Mouse (Mus musculus) olfactory bulb, adult 2 months (tissue): ENCODE data around the gene Zmiz1.

ENCODE experiments used
- CTCF ChIP-seq: fragments of 200-500 bp; IDR thresholded peaks from 2 replicates; pipeline ENCODE4 v1.5.1; 2012; ENCODE audit warnings: low read depth, mild to moderate bottlenecking, low read length, moderate library complexity; ENCODE audit not compliant: insufficient read depth
- POLR2A ChIP-seq: fragments of 200-500 bp; IDR thresholded peaks from 2 replicates; pipeline ENCODE4 v1.6.1; 2012; ENCODE audit warnings: mild to moderate bottlenecking, low read depth, low read length, moderate library complexity; ENCODE audit not compliant: insufficient read depth

GRCm38 (mm10) chr14:25519656-25520055, 60.7 kb downstream of the Zmiz1 start:
- TF ChIP-seq CTCF = no peak
- no peak for TF ChIP-seq POLR2A
